Mouse (Mus musculus) hindbrain, embryonic 15.5 days (tissue): ENCODE data around the gene Hs6st3. TPM values are rescaled to one million over a fixed set of nuclear protein-coding genes. Genes with fewer than 3 reads are reported as not detected.

ENCODE experiments used
- ATAC-seq: fragments of 200-750 bp; cut with Nextera tagmentation; 2 replicates; pipeline ENCODE4 v1.8.0; 2017; ENCODE audit warnings: low read depth, moderate number of reproducible peaks, moderate TSS enrichment; ENCODE audit not compliant: low FRiP score
- H3K27ac ChIP-seq: fragments of 300-500 bp; sonication (generic); replicated peaks from 2 replicates; pipeline ENCODE4 v1.5.1; 2015; ENCODE audit warnings: mild to moderate bottlenecking, inconsistent platforms
- H3K27me3 ChIP-seq: fragments of 300-500 bp; sonication (generic); 2 replicates; pipeline ENCODE4 v1.6.1; 2015; ENCODE audit warnings: control low read depth, inconsistent platforms
- H3K36me3 ChIP-seq: fragments of 300-500 bp; sonication (generic); 2 replicates; pipeline ENCODE4 v1.6.1; 2015; ENCODE audit warnings: control low read depth, inconsistent platforms
- H3K4me1 ChIP-seq: fragments of 300-500 bp; sonication (generic); replicated peaks from 2 replicates; pipeline ENCODE4 v1.6.1; 2015; ENCODE audit warnings: control low read depth, inconsistent platforms
- H3K4me2 ChIP-seq: fragments of 300-500 bp; sonication (generic); 2 replicates; pipeline ENCODE4 v1.6.1; 2015; ENCODE audit warnings: moderate library complexity, mild to moderate bottlenecking, inconsistent platforms
- H3K4me3 ChIP-seq: fragments of 300-500 bp; sonication (generic); 2 replicates; pipeline ENCODE4 v1.5.1; 2015; ENCODE audit warnings: mild to moderate bottlenecking, inconsistent platforms
- H3K9ac ChIP-seq: fragments of 300-500 bp; sonication (generic); 2 replicates; pipeline ENCODE4 v1.6.1; 2015; ENCODE audit warnings: inconsistent platforms
- H3K9me3 ChIP-seq: fragments of 300-500 bp; sonication (generic); 2 replicates; pipeline ENCODE4 v1.6.1; 2016; ENCODE audit warnings: control low read depth, inconsistent platforms
- WGBS: fragments of 180-500 bp; shearing (Covaris S2); methylation state at CpG from one replicate; pipeline ENCODE4 v1.1.7; 2015; 5-methylcytosine and 5-hydroxymethylcytosine counted together
- polyA plus RNA-seq: library from polyadenylated mRNA; unstranded; fragments of >200 nt; fragmentation: Nextera tagmentation; extraction: Ambion mirVana; gene quantifications from 2 replicates; pipeline ENCODE4 v1.2.1, GENCODE M21; 2015

Hs6st3 gene
- polyA plus RNA-seq, 1 experiment from 2014 or later = 3.0 TPM

GRCm38 (mm10) chr14:119776261-119776660 is 638.1 kb downstream of the Hs6st3 start:
- no peak overlapping the region for H3K27ac ChIP-seq
- H3K4me2 ChIP-seq = no peak overlapping the region
- 78% methylated on average over 3 of the region's 3 CpGs for WGBS
- H3K4me3 ChIP-seq = no peak overlapping the region
- no peaks in the 10 kb centered on the region for H3K27me3 ChIP-seq
- ATAC-seq = no peak
- H3K9ac ChIP-seq = no peak overlapping the region
- no peaks in the 10 kb centered on the region for H3K4me1 ChIP-seq
- no peaks in the 10 kb centered on the region for H3K9me3 ChIP-seq
- no peaks in the 10 kb centered on the region for H3K36me3 ChIP-seq

GRCm38 (mm10) chr14:119779982-119780588 is 641.9 kb downstream of the Hs6st3 start:
- ATAC-seq = no peak
- no peak overlapping the region for H3K27ac ChIP-seq
- WGBS = 80% methylated on average over 12 of the region's 12 CpGs
- no peak overlapping the region for H3K4me2 ChIP-seq
- no peak overlapping the region for H3K4me3 ChIP-seq
- no peak overlapping the region for H3K9ac ChIP-seq
- H3K27me3 ChIP-seq = no peaks in the 10 kb centered on the region
- H3K36me3 ChIP-seq = no peaks in the 10 kb centered on the region
- H3K9me3 ChIP-seq = no peaks in the 10 kb centered on the region
- H3K4me1 ChIP-seq = no peaks in the 10 kb centered on the region

GRCm38 (mm10) chr14:119781111-119781510 is 643.0 kb downstream of the Hs6st3 start:
- H3K9ac ChIP-seq = no peak overlapping the region
- no peaks in the 10 kb centered on the region for H3K36me3 ChIP-seq
- no peak for ATAC-seq
- H3K4me1 ChIP-seq = no peaks in the 10 kb centered on the region
- H3K9me3 ChIP-seq = no peaks in the 10 kb centered on the region
- H3K27ac ChIP-seq = no peak overlapping the region
- H3K4me2 ChIP-seq = no peak overlapping the region
- 100% methylated on average over 1 of the region's 1 CpGs for WGBS
- no peak overlapping the region for H3K4me3 ChIP-seq
- H3K27me3 ChIP-seq = no peaks in the 10 kb centered on the region

- ATAC-seq = no peak
- WGBS = 81% methylated on average over 8 of the region's 8 CpGs
- Histone ChIP-seq H3K27me3 (no peaks in the 10 kb centered on the region), H3K4me2 (no peak overlapping the region), H3K36me3 (no peaks in the 10 kb centered on the region), H3K9me3 (no peaks in the 10 kb centered on the region), H3K4me3 (no peak overlapping the region), H3K9ac (no peak overlapping the region), H3K27ac (no peak overlapping the region), H3K4me1 (no peaks in the 10 kb centered on the region)
Measured at GRCm38 (mm10) chr14:119789457-119789856, 651.3 kb downstream of the Hs6st3 start.

- Histone ChIP-seq H3K9ac (no peak overlapping the region), H3K9me3 (no peaks in the 10 kb centered on the region), H3K27ac (no peak overlapping the region), H3K4me1 (no peaks in the 10 kb centered on the region), H3K4me2 (no peak overlapping the region), H3K36me3 (no peaks in the 10 kb centered on the region), H3K4me3 (no peak overlapping the region), H3K27me3 (no peaks in the 10 kb centered on the region)
- 36% methylated on average over 9 of the region's 9 CpGs for WGBS
- no peak for ATAC-seq
Measured at GRCm38 (mm10) chr14:119797172-119797850, 659.2 kb downstream of the Hs6st3 start.

GRCm38 (mm10) chr14:119798561-119798960 is 660.4 kb downstream of the Hs6st3 start:
- Histone ChIP-seq H3K36me3 (no peaks in the 10 kb centered on the region), H3K9me3 (no peaks in the 10 kb centered on the region), H3K9ac (no peak overlapping the region), H3K27me3 (no peaks in the 10 kb centered on the region), H3K4me2 (no peak overlapping the region), H3K4me1 (no peaks in the 10 kb centered on the region), H3K4me3 (no peak overlapping the region), H3K27ac (no peak overlapping the region)
- WGBS = 87% methylated on average over 11 of the region's 11 CpGs
- no peak for ATAC-seq

GRCm38 (mm10) chr14:119800856-119801255 is 662.7 kb downstream of the Hs6st3 start:
- no peaks in the 10 kb centered on the region for H3K36me3 ChIP-seq
- no peak for ATAC-seq
- 0 out of 2 replicates have a peak, but pooled peaks cover 3% of the 10 kb centered on the region for H3K4me1 ChIP-seq
- WGBS = 69% methylated on average over 11 of the region's 11 CpGs
- no peak overlapping the region for H3K4me2 ChIP-seq
- H3K9ac ChIP-seq = no peak overlapping the region
- no peak overlapping the region for H3K4me3 ChIP-seq
- no peak overlapping the region for H3K27ac ChIP-seq
- H3K27me3 ChIP-seq = no peaks in the 10 kb centered on the region
- no peaks in the 10 kb centered on the region for H3K9me3 ChIP-seq

- Histone ChIP-seq H3K27me3 (no peaks in the 10 kb centered on the region), H3K4me1 (no peaks in the 10 kb centered on the region), H3K9ac (no peak overlapping the region), H3K9me3 (no peaks in the 10 kb centered on the region), H3K4me3 (no peak overlapping the region), H3K4me2 (no peak overlapping the region), H3K36me3 (no peaks in the 10 kb centered on the region), H3K27ac (no peak overlapping the region)
- WGBS = 95% methylated on average over 4 of the region's 4 CpGs
- no peak for ATAC-seq
Measured at GRCm38 (mm10) chr14:119813898-119814297, 675.8 kb downstream of the Hs6st3 start.

- no peak overlapping the region for H3K9ac ChIP-seq
- no peaks in the 10 kb centered on the region for H3K36me3 ChIP-seq
- no peaks in the 10 kb centered on the region for H3K9me3 ChIP-seq
- H3K4me1 ChIP-seq = no peaks in the 10 kb centered on the region
- ATAC-seq = no peak
- H3K4me3 ChIP-seq = no peak overlapping the region
- H3K27me3 ChIP-seq = no peaks in the 10 kb centered on the region
- WGBS = 74% methylated on average over 5 of the region's 5 CpGs
- no peak overlapping the region for H3K4me2 ChIP-seq
- no peak overlapping the region for H3K27ac ChIP-seq
Measured at GRCm38 (mm10) chr14:119815616-119816015, 677.5 kb downstream of the Hs6st3 start.

- no peak overlapping the region for H3K4me2 ChIP-seq
- no peaks in the 10 kb centered on the region for H3K4me1 ChIP-seq
- no peaks in the 10 kb centered on the region for H3K36me3 ChIP-seq
- H3K9me3 ChIP-seq = no peaks in the 10 kb centered on the region
- H3K27me3 ChIP-seq = no peaks in the 10 kb centered on the region
- no peak for ATAC-seq
- no peak overlapping the region for H3K27ac ChIP-seq
- 65% methylated on average over 6 of the region's 6 CpGs for WGBS
- no peak overlapping the region for H3K4me3 ChIP-seq
- H3K9ac ChIP-seq = no peak overlapping the region
Measured at GRCm38 (mm10) chr14:119820562-119820961, 682.4 kb downstream of the Hs6st3 start.

- Histone ChIP-seq H3K9me3 (no peaks in the 10 kb centered on the region), H3K4me2 (peak overlapping the region; percentile 38), H3K36me3 (no peaks in the 10 kb centered on the region), H3K4me3 (0 out of 2 replicates have a peak overlapping the region, but pooled peaks have one; percentile 6), H3K27me3 (no peaks in the 10 kb centered on the region), H3K27ac (peak overlapping the region; percentile 68), H3K9ac (no peak overlapping the region; the same call in 1 of the 2 replicates), H3K4me1 (peaks cover 37% of the 10 kb centered on the region)
- 24% methylated on average over 19 of the region's 19 CpGs for WGBS
- ATAC-seq = peak; percentile 83
Measured at GRCm38 (mm10) chr14:119831165-119832011, 693.2 kb downstream of the Hs6st3 start.

GRCm38 (mm10) chr14:119832012-119832325 is 693.8 kb downstream of the Hs6st3 start:
- peak overlapping the region; percentile 68 for H3K27ac ChIP-seq
- no peaks in the 10 kb centered on the region for H3K36me3 ChIP-seq
- H3K27me3 ChIP-seq = no peaks in the 10 kb centered on the region
- no peak overlapping the region for H3K4me3 ChIP-seq
- H3K4me1 ChIP-seq = peaks cover 37% of the 10 kb centered on the region
- 50% methylated on average over 7 of the region's 7 CpGs for WGBS
- H3K9me3 ChIP-seq = no peaks in the 10 kb centered on the region
- no peak overlapping the region for H3K9ac ChIP-seq
- H3K4me2 ChIP-seq = peak overlapping the region; percentile 38
- no peak; the same call in 1 of the 2 replicates for ATAC-seq
